Mouse (Mus musculus): ENCODE results near the gene Wnt4. TPM values are rescaled to one million over a fixed set of nuclear protein-coding genes. Genes with fewer than 3 reads are reported as not detected.

Gene Wnt4
- polyA plus RNA-seq, 1 experiment from 2014 or later, result 0.22 TPM

- ATAC-seq (ENCODE audit: low read depth) (no peak), DNase-seq (no peak)
- H3K4me2 ChIP-seq, result no peak overlapping the region
- no peaks in the 10 kb centered on the region for H3K36me3 ChIP-seq
- no peak overlapping the region for H3K9ac ChIP-seq
- peaks cover 6% of the 10 kb centered on the region for H3K4me1 ChIP-seq (replicated peaks)
- H3K27me3 ChIP-seq, result no peaks in the 10 kb centered on the region
- H3K4me3 ChIP-seq (replicated peaks), result no peak overlapping the region
- 60% methylated on average over 8 of the region's 8 CpGs for WGBS (ENCODE audit: insufficient replicate concordance)
- H3K27ac ChIP-seq, result no peak overlapping the region
- peaks cover 5% of the 10 kb centered on the region; the same call in 1 of the 2 replicates for H3K9me3 ChIP-seq (replicated peaks)
Measured at GRCm38 (mm10) chr4:137255568-137255967, 21.7 kb upstream of the Wnt4 start.

DNA sequence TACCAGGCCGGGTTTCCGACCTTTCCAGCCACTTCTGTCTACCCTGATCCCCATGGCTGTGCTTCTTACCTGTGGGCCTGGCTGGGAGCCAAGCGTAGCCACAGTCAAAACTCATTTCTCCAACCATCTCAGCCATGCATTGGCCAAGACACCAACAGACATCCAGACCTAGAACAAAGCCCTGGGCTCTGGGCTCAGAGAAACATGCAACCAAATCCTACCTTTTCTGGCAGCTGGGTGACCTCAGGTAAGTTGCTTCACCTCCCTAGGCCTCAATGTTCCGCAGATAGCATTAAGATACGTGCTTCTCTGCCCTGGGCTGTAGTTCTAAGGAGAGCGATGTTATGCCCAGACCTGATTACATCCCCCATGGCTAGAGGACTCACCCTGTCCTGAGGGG is 15.5 kb upstream of the Wnt4 start:
- WGBS (ENCODE audit: insufficient replicate concordance), result 68% methylated on average over 6 of the region's 6 CpGs
- no peak for ATAC-seq (ENCODE audit: low read depth)
- DNase-seq, result no peak

GRCm38 (mm10) chr4:137264066-137264465 is 13.2 kb upstream of the Wnt4 start:
- ATAC-seq (ENCODE audit: low read depth) (no peak), DNase-seq (no peak)
- 57% methylated on average over 13 of the region's 13 CpGs for WGBS (ENCODE audit: insufficient replicate concordance)
- Histone ChIP-seq H3K36me3 (no peaks in the 10 kb centered on the region), H3K4me2 (no peak overlapping the region), H3K9me3 (replicated peaks) (no peaks in the 10 kb centered on the region), H3K4me1 (replicated peaks) (no peaks in the 10 kb centered on the region), H3K27me3 (peaks cover 5% of the 10 kb centered on the region; the same call in 1 of the 2 replicates), H3K9ac (no peak overlapping the region), H3K27ac (no peak overlapping the region), H3K4me3 (replicated peaks) (no peak overlapping the region)

More for the DNA sequence above, 15.5 kb upstream of the Wnt4 start:
- Histone ChIP-seq H3K27ac (no peak overlapping the region), H3K4me2 (no peak overlapping the region), H3K4me1 (replicated peaks) (no peaks in the 10 kb centered on the region), H3K4me3 (replicated peaks) (no peak overlapping the region), H3K9ac (no peak overlapping the region), H3K9me3 (replicated peaks) (no peaks in the 10 kb centered on the region), H3K27me3 (no peaks in the 10 kb centered on the region; the same call in 1 of the 2 replicates), H3K36me3 (no peaks in the 10 kb centered on the region)

- DNase-seq (no peak), ATAC-seq (ENCODE audit: low read depth) (no peak)
- peaks cover 5% of the 10 kb centered on the region; the same call in 1 of the 2 replicates for H3K27me3 ChIP-seq
- H3K4me2 ChIP-seq, result no peak overlapping the region
- no peaks in the 10 kb centered on the region for H3K4me1 ChIP-seq (replicated peaks)
- no peaks in the 10 kb centered on the region for H3K9me3 ChIP-seq (replicated peaks)
- H3K9ac ChIP-seq, result no peak overlapping the region
- no peaks in the 10 kb centered on the region for H3K36me3 ChIP-seq
- H3K27ac ChIP-seq, result no peak overlapping the region
- WGBS (ENCODE audit: insufficient replicate concordance), result 69% methylated on average over 5 of the region's 5 CpGs
- H3K4me3 ChIP-seq (replicated peaks), result no peak overlapping the region
Measured at GRCm38 (mm10) chr4:137265116-137265515, 12.2 kb upstream of the Wnt4 start.

DNA sequence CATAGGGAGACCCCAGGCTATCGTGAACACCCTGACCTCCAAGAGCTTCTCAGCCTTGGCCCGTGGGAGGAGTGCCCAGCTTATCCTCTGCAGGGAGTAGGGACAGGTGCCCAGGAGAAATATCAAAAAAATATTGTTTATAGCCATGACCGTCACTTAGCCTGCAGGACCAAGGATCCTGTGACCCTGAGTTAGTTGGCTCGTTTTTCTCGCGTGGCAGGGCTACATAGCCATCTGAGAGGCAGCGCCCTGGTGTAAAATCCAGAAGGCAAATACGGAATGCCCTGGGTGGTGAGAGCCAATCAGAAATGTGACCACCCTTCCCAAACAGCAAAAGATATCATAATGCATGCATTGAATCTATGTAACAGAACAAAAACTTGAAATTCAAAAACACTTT is 8.7 kb upstream of the Wnt4 start:
- H3K4me3 ChIP-seq (replicated peaks), result no peak overlapping the region
- H3K4me1 ChIP-seq (replicated peaks), result no peaks in the 10 kb centered on the region
- H3K4me2 ChIP-seq, result no peak overlapping the region
- H3K27ac ChIP-seq, result no peak overlapping the region
- no peaks in the 10 kb centered on the region for H3K36me3 ChIP-seq
- WGBS (ENCODE audit: insufficient replicate concordance), result 65% methylated on average over 8 of the region's 8 CpGs
- no peak overlapping the region for H3K9ac ChIP-seq
- DNase-seq, result no peak
- no peak for ATAC-seq (ENCODE audit: low read depth)
- no peaks in the 10 kb centered on the region for H3K9me3 ChIP-seq (replicated peaks)
- peaks cover 6% of the 10 kb centered on the region for H3K27me3 ChIP-seq

DNA sequence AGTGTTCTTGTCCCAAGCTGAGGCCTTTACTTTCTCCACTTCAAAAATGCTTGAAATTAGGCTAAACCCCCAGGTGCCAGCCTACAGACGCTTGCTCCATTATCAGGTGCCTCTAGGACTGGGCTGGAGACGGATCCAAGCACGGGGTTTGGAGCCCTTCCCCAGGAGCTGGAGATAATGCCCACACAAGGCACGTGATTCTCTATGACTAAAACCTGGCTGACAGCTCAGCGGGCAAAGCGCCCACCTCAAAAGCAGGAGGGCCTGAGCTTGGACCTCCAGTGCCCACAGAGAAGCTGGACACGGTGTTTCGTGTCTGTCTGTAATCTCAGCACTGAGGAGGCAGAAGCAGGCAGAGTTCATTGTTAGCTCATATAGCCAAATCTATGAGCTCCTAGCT is 5.4 kb upstream of the Wnt4 start:
- Histone ChIP-seq H3K9ac (no peak overlapping the region), H3K4me2 (no peak overlapping the region), H3K4me1 (replicated peaks) (no peaks in the 10 kb centered on the region), H3K27ac (no peak overlapping the region), H3K4me3 (replicated peaks) (no peak overlapping the region), H3K9me3 (replicated peaks) (no peaks in the 10 kb centered on the region), H3K27me3 (peaks cover 38% of the 10 kb centered on the region), H3K36me3 (no peaks in the 10 kb centered on the region)
- ATAC-seq (ENCODE audit: low read depth) (no peak), DNase-seq (no peak)
- WGBS (ENCODE audit: insufficient replicate concordance), result 60% methylated on average over 8 of the region's 8 CpGs

DNA sequence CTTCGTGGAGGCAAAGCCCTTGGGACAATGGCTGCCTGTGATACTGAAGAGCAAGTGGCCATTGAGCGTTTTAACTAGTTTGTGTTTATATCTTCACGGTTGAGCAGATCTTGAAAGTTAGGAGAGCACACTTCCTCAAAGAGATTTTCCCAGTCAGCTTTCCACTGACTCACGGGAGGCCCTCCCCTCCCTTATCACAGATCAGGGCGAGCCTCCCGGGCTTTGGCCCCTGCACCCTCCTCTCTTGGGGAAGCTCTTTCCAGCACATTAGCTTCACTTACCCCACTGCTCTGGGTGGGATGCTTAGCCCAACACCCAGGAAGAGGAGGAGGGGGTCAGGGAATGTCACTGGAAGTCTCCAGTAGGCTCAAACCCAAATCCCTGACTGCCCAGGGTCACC is 3.0 kb upstream of the Wnt4 start:
- H3K9ac ChIP-seq, result no peak overlapping the region
- 5% methylated on average over 6 of the region's 6 CpGs for WGBS (ENCODE audit: insufficient replicate concordance)
- no peak overlapping the region for H3K27ac ChIP-seq
- H3K27me3 ChIP-seq, result peaks cover 58% of the 10 kb centered on the region
- H3K4me1 ChIP-seq (replicated peaks), result 0 out of 2 replicates have a peak, but pooled peaks cover 7% of the 10 kb centered on the region
- H3K4me2 ChIP-seq, result no peak overlapping the region
- ATAC-seq (ENCODE audit: low read depth) (no peak), DNase-seq (no peak)
- no peaks in the 10 kb centered on the region for H3K36me3 ChIP-seq
- no peaks in the 10 kb centered on the region for H3K9me3 ChIP-seq (replicated peaks)
- H3K4me3 ChIP-seq (replicated peaks), result no peak overlapping the region

DNA sequence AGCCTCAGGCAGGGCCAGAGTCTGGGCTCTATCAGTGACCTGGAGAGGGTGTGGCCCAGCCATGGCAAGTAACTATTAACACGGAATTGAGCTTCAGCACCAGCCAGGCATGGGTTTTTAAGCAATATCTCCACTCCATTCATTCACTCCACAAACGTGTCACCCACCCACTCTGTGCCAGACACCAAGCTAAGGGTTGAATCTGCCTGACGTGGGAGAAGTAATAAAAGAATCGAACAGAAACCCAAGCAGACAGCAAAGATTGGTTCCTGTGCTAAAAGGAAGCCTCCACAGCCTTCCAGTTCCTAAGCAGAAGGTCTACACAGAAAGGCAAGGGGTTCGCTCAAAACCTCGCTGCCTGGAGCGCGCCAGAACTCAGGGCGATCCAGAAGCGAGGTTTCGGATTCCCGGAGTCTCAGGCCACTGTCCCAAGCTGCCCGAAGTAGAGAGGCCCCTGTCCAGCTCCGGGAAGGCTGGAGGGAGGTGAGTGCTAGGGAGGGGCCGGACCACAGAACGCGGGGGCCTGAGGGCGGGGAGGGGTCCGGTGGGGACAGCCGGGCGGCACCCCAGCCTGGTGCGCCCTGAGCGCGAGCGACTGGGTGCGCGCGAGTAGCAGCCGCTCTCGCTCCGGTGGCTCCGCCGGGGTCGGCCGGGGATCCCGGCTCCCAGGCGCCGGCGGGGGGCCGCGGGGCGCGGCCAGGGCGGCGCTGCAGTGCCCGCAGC is 685 bp upstream of the Wnt4 start:
- H3K27ac ChIP-seq, result no peak overlapping the region
- no peaks in the 10 kb centered on the region for H3K9me3 ChIP-seq (replicated peaks)
- H3K4me2 ChIP-seq, result peak overlapping the region; percentile 57
- WGBS (ENCODE audit: insufficient replicate concordance), result 4% methylated on average over 29 of the region's 46 CpGs
- H3K9ac ChIP-seq, result no peak overlapping the region
- DNase-seq, result no peak
- H3K4me3 ChIP-seq (replicated peaks), result peak overlapping the region; percentile 42
- H3K27me3 ChIP-seq, result peaks cover 81% of the 10 kb centered on the region
- H3K4me1 ChIP-seq (replicated peaks), result 0 out of 2 replicates have a peak, but pooled peaks cover 7% of the 10 kb centered on the region
- ATAC-seq (ENCODE audit: low read depth), result no peak
- no peaks in the 10 kb centered on the region for H3K36me3 ChIP-seq

GRCm38 (mm10) chr4:137277600-137278143 is 383 bp downstream of the Wnt4 start:
- Histone ChIP-seq H3K4me3 (replicated peaks) (peak overlapping the region; percentile 42), H3K4me1 (replicated peaks) (0 out of 2 replicates have a peak, but pooled peaks cover 7% of the 10 kb centered on the region), H3K27ac (no peak overlapping the region), H3K4me2 (peak overlapping the region; percentile 57), H3K36me3 (no peaks in the 10 kb centered on the region), H3K27me3 (peaks cover 91% of the 10 kb centered on the region), H3K9me3 (replicated peaks) (no peaks in the 10 kb centered on the region), H3K9ac (no peak overlapping the region)
- no peak for DNase-seq
- WGBS (ENCODE audit: insufficient replicate concordance), result 1% methylated on average over 60 of the region's 71 CpGs
- ATAC-seq (ENCODE audit: low read depth), result no peak

- Histone ChIP-seq H3K9ac (no peak overlapping the region), H3K4me2 (peak overlapping the region; percentile 57), H3K27ac (no peak overlapping the region), H3K9me3 (replicated peaks) (no peaks in the 10 kb centered on the region), H3K4me1 (replicated peaks) (0 out of 2 replicates have a peak, but pooled peaks cover 7% of the 10 kb centered on the region), H3K36me3 (no peaks in the 10 kb centered on the region), H3K4me3 (replicated peaks) (peak overlapping the region; percentile 42), H3K27me3 (peaks cover 98% of the 10 kb centered on the region)
- ATAC-seq (ENCODE audit: low read depth), result no peak
- 8% methylated on average over 22 of the region's 22 CpGs for WGBS (ENCODE audit: insufficient replicate concordance)
- no peak for DNase-seq
Measured at GRCm38 (mm10) chr4:137278144-137279040, 1.1 kb downstream of the Wnt4 start.

DNA sequence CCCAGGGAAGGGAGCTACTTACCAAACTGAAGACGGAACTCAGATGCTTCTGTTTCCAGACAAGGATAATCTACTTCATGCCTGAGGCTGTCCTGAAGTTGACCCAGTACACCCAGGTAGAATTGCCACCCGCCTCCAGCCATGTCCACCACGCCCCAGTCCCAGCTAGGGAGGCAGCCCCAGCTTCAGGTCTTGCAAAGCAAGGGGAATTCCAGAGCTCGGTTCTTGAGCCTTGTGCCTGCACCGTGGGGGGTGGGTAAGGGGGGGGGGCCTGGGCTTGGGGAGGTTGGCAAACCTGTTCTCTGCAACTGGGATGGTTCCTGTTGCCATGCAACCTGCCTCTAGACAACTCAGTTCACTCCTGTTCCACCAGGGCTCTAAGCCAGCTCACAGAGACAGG is 2.1 kb downstream of the Wnt4 start:
- WGBS (ENCODE audit: insufficient replicate concordance), result 27% methylated on average over 5 of the region's 5 CpGs
- no peaks in the 10 kb centered on the region for H3K9me3 ChIP-seq (replicated peaks)
- no peaks in the 10 kb centered on the region for H3K36me3 ChIP-seq
- no peak overlapping the region for H3K27ac ChIP-seq
- no peak overlapping the region for H3K9ac ChIP-seq
- no peak overlapping the region for H3K4me2 ChIP-seq
- H3K27me3 ChIP-seq, result peaks cover 99% of the 10 kb centered on the region
- DNase-seq, result no peak
- H3K4me1 ChIP-seq (replicated peaks), result 0 out of 2 replicates have a peak, but pooled peaks cover 7% of the 10 kb centered on the region
- no peak for ATAC-seq (ENCODE audit: low read depth)
- H3K4me3 ChIP-seq (replicated peaks), result no peak overlapping the region

Measured in liver, embryonic 13.5 days (tissue).